Mouse (Mus musculus) large intestine, adult 2 months (tissue): ENCODE results near the gene Stac3. TPM values are rescaled to one million over a fixed set of nuclear protein-coding genes. Genes with fewer than 3 reads are reported as not detected.

Source experiments
- DNase-seq: peaks from one replicate; pipeline ENCODE4 v3.0.0-alpha.2; 2012; ENCODE audit warnings: low read depth, low spot score
- WGBS: fragments of 180-500 bp; shearing (Covaris S2); methylation state at CpG from one replicate; pipeline ENCODE4 v1.1.7; 2018; 5-methylcytosine and 5-hydroxymethylcytosine counted together
- polyA plus RNA-seq: library from polyadenylated mRNA; depleted of rRNA; stranded (reverse); fragments of >200 nt; gene quantifications from 2 replicates; pipeline ENCODE4 v1.2.3, GENCODE M21; 2012

Stac3 gene
- polyA plus RNA-seq, 1 experiment = 0.66 TPM

- peak; percentile 44 for DNase-seq
- 14% methylated on average over 15 of the region's 15 CpGs for WGBS
These were observed 6.8 kb downstream of the Stac3 start for GRCm38 (mm10) chr10:127508239-127508638.

- DNase-seq = peak; percentile 57
These were observed 7.8 kb downstream of the Stac3 start for GRCm38 (mm10) chr10:127509051-127509836.

GRCm38 (mm10) chr10:127509837-127510701 lies 8.6 kb downstream of the Stac3 start:
- 45% methylated on average over 17 of the region's 17 CpGs for WGBS
- DNase-seq = no peak

More at GRCm38 (mm10) chr10:127509051-127509836, 7.8 kb downstream of the Stac3 start:
- 3% methylated on average over 35 of the region's 35 CpGs for WGBS

- no peak for DNase-seq
- 27% methylated on average over 11 of the region's 11 CpGs for WGBS
These were observed 9.6 kb downstream of the Stac3 start for GRCm38 (mm10) chr10:127510895-127511617.

GRCm38 (mm10) chr10:127511634-127512306 lies 10.3 kb downstream of the Stac3 start:
- DNase-seq = no peak
- 1% methylated on average over 45 of the region's 46 CpGs for WGBS

GRCm38 (mm10) chr10:127512307-127512666 lies 10.8 kb downstream of the Stac3 start:
- WGBS = 6% methylated on average over 7 of the region's 7 CpGs
- DNase-seq = no peak

- WGBS = under 1% methylated on average over 27 of the region's 27 CpGs
- DNase-seq = peak; percentile 63
These were observed 11.3 kb downstream of the Stac3 start for GRCm38 (mm10) chr10:127512813-127513212.

- no peak for DNase-seq
- WGBS = 8% methylated on average over 16 of the region's 16 CpGs
These were observed 12.1 kb downstream of the Stac3 start for GRCm38 (mm10) chr10:127513501-127514091.

- WGBS = 53% methylated on average over 13 of the region's 13 CpGs
- DNase-seq = no peak
These were observed 12.7 kb downstream of the Stac3 start for GRCm38 (mm10) chr10:127514111-127514698.

- WGBS = 33% methylated on average over 6 of the region's 6 CpGs
These were observed 13.3 kb downstream of the Stac3 start, which contains the start of gene Ndufa4l2 for GRCm38 (mm10) chr10:127514764-127515163. Ndufa4l2 (plus strand) TSS chr10:127514967.

GRCm38 (mm10) chr10:127515271-127515982 lies 13.9 kb downstream of the Stac3 start:
- no peak for DNase-seq
- whole genome bisulfite sequencing = 65% methylated on average over 9 of the region's 9 CpGs

More at GRCm38 (mm10) chr10:127514764-127515163, 13.3 kb downstream of the Stac3 start, which contains the start of gene Ndufa4l2:
- no peak for DNase-seq

- WGBS = 43% methylated on average over 8 of the region's 8 CpGs
- no peak for DNase-seq
These were observed 14.5 kb downstream of the Stac3 start for GRCm38 (mm10) chr10:127515983-127516459.

- 29% methylated on average over 30 of the region's 30 CpGs for WGBS
- DNase-seq = no peak
These were observed 15.2 kb downstream of the Stac3 start for GRCm38 (mm10) chr10:127516576-127517260.

- 97% methylated on average over 22 of the region's 22 CpGs for WGBS
- no peak for DNase-seq
These were observed 16.5 kb downstream of the Stac3 start for GRCm38 (mm10) chr10:127517941-127518340.

GRCm38 (mm10) chr10:127519041-127519701 lies 17.7 kb downstream of the Stac3 start:
- WGBS = 93% methylated on average over 25 of the region's 26 CpGs
- no peak for DNase-seq

GRCm38 (mm10) chr10:127519903-127520713 lies 18.6 kb downstream of the Stac3 start:
- WGBS = 96% methylated on average over 37 of the region's 37 CpGs
- no peak for DNase-seq
